Mouse (Mus musculus) frontal cortex, postnatal 36 days (tissue): ENCODE results near the gene Isg20.

ENCODE experiments used
- DNase-seq, 2 experiments: peaks; one replicate each; pipeline ENCODE4 v3.0.0; 2022; ENCODE audit warnings: low spot score in 2 of 2

Gene Isg20

DNA sequence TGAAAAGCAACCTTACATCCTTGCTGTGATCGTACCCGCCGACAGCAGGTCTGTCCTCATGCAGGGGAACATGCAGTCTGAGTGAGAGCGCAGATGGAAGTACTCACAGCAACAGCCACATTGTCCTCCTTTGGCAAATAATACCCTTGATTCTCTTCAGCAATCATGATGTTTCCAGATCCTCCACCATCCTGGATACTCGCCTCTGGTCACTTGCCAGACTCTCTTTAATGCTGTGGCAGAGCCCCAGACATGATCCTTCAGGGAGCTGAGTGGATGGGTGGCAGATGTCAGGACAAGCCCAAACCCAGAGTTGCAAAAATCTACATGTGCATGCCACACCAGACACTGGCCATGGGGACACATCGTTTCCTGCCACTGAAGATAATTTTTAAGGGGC, 41.9 kb downstream of the Isg20 start:
- DNase-seq, result no peak

DNA sequence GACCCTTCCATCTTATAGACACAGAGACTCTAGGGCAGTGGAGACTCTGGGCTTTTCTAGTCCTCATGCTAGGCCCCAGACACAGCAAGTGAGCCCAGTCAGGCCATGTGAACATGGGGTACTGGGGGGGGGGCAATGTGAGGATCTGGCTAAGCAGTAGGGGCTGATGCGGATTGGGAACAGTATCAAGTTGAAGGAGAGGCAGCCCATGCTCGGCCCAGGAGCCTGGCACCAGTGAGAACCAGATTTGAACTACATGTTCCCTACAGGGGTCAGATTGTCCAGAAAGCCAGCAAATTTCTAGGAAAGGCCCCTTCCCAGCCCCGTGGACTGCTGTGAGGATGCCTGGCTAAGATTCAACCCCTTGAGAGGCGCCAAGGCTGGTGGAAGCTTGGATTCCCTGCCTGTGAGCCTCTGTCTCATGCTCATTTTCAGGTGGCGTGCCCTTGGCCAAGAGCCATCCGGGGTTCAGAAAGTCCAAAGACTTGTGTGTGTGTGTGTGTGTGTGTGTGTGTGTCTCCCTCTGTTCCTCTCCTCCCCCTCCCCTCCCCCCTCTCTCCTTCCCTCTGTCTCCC, 45.4 kb downstream of the Isg20 start:
- no peak for DNase-seq

DNA sequence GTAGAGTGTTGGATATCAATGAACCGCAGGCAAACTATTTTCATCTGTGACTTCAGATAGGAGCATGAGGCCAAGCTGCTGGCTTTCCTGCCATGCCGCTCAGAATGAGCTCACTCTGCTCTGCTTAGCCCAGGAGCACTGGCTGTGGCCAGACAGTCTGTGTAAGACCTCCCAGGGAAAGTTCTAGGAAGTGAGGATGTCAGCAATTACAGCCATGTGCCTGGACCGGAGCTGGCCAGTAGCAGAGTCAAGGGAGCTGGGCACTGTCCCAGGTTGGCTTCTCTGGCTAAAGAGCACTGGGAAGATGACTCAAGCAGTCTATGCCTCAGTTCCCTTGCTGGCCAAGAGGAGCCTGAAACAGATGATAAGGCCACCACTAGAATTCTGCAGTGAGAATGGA, 50.7 kb downstream of the Isg20 start:
- no peak for DNase-seq
